Mouse (Mus musculus) midbrain, embryonic 11.5 days (tissue): ENCODE results near the gene Tnn. TPM values are rescaled to one million over a fixed set of nuclear protein-coding genes. Genes with fewer than 3 reads are reported as not detected.

Experiments
- ATAC-seq: fragments of 200-750 bp; cut with Nextera tagmentation; 2 replicates; pipeline ENCODE4 v1.8.0; 2017; ENCODE audit warnings: moderate TSS enrichment, moderate library complexity; ENCODE audit not compliant: low FRiP score
- DNase-seq: peaks from one replicate; pipeline ENCODE4 v3.0.0; 2015; ENCODE audit warnings: low spot score; ENCODE audit errors: missing footprints
- H3K27ac ChIP-seq: fragments of 300-500 bp; sonication (generic); 2 replicates; pipeline ENCODE4 v1.5.1; 2014; ENCODE audit warnings: low read depth, low read length
- H3K27me3 ChIP-seq: fragments of 300-500 bp; sonication (generic); 2 replicates; pipeline ENCODE4 v1.6.1; 2014; ENCODE audit warnings: mild to moderate bottlenecking, low read length, moderate library complexity, mixed read lengths; ENCODE audit not compliant: control insufficient read depth, insufficient read depth
- H3K36me3 ChIP-seq: fragments of 300-500 bp; sonication (generic); 2 replicates; pipeline ENCODE4 v1.6.1; 2014; ENCODE audit warnings: mild to moderate bottlenecking, low read length, moderate library complexity, mixed read lengths; ENCODE audit not compliant: control insufficient read depth, insufficient read depth
- H3K4me1 ChIP-seq: fragments of 300-500 bp; sonication (generic); 2 replicates; pipeline ENCODE4 v1.6.1; 2014; ENCODE audit warnings: low read length; ENCODE audit not compliant: control insufficient read depth, insufficient read depth
- H3K4me2 ChIP-seq: fragments of 300-500 bp; sonication (generic); 2 replicates; pipeline ENCODE4 v1.6.1; 2014; ENCODE audit warnings: mild to moderate bottlenecking, moderate library complexity
- H3K4me3 ChIP-seq: fragments of 300-500 bp; sonication (generic); 2 replicates; pipeline ENCODE4 v1.5.1; 2014; ENCODE audit warnings: low read depth, low read length
- H3K9ac ChIP-seq: fragments of 300-500 bp; sonication (generic); 2 replicates; pipeline ENCODE4 v1.6.1; 2014; ENCODE audit warnings: low read length
- H3K9me3 ChIP-seq: fragments of 300-500 bp; sonication (generic); 2 replicates; pipeline ENCODE4 v1.6.1; 2016; ENCODE audit warnings: low read length; ENCODE audit not compliant: control insufficient read depth
- WGBS: fragments of 180-500 bp; shearing (Covaris S2); extraction: QIAGEN DNeasy Blood & Tissue Kit; methylation state at CpG from one replicate; pipeline ENCODE4 v1.1.7; 2014; 5-methylcytosine and 5-hydroxymethylcytosine counted together
- polyA plus RNA-seq: library from polyadenylated mRNA; unstranded; fragments of >200 nt; fragmentation: Nextera tagmentation; extraction: Ambion mirVana; gene quantifications from 2 replicates; pipeline ENCODE4 v1.2.1, GENCODE M21; 2014

The Tnn gene
- polyA plus RNA-seq, 1 experiment from 2014 or later: not detected

GRCm38 (mm10) chr1:160061725-160062366, 91.5 kb downstream of the Tnn start:
- no peak overlapping the region for H3K4me2 ChIP-seq
- no peaks in the 10 kb centered on the region for H3K27me3 ChIP-seq
- H3K9me3 ChIP-seq: no peaks in the 10 kb centered on the region
- H3K9ac ChIP-seq: no peak overlapping the region
- H3K4me1 ChIP-seq: no peaks in the 10 kb centered on the region
- H3K27ac ChIP-seq: no peak overlapping the region
- DNase-seq: no peak
- 55% methylated on average over 3 of the region's 3 CpGs for WGBS
- no peak for ATAC-seq
- no peaks in the 10 kb centered on the region for H3K36me3 ChIP-seq
- no peak overlapping the region for H3K4me3 ChIP-seq

DNA sequence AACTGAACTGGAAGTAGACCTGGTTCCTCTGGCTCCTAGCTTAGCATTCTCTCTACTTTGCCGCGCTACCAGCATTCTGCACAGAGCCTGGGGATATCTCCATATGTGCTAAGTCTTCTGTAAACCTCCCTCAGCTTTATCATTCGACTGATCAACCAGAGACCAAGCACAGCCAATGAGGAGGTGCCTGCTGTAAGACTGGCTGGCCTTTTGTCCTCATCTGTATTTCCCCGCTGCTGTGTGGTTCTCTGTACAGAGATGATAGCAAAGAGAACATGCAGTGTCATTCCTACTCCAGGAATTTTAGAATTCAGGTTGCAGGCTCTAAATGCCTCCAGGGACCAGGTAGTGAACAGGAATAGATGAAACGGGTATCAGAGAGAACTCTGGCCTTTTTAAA, 92.1 kb downstream of the Tnn start:
- H3K27me3 ChIP-seq: no peaks in the 10 kb centered on the region
- no peaks in the 10 kb centered on the region for H3K9me3 ChIP-seq
- ATAC-seq: no peak
- H3K4me3 ChIP-seq: no peak overlapping the region
- WGBS: 90% methylated on average over 5 of the region's 5 CpGs
- H3K27ac ChIP-seq: no peak overlapping the region
- H3K36me3 ChIP-seq: no peaks in the 10 kb centered on the region
- no peak overlapping the region for H3K4me2 ChIP-seq
- no peak for DNase-seq
- no peak overlapping the region for H3K9ac ChIP-seq
- no peaks in the 10 kb centered on the region for H3K4me1 ChIP-seq

DNA sequence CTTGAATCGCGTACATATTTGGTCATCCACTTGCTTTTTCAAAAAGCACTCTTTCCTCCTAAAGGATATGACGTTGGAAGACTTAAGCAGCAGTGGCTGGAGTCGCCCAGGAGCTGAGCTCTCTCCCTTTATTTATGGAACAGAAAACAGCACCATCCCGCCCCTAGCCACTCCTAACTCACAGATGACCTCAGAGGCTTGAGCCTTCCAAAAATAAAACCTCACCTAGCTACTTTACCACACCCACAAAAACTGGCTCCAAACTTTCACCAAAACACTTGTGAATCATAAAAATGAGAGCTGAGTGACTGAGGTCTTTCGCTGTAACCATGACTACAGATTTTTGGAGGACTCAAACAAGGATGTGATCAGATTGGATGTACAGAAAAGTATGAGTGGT, 92.8 kb downstream of the Tnn start:
- DNase-seq (no peak), ATAC-seq (no peak)
- Histone ChIP-seq H3K4me2 (no peak overlapping the region), H3K4me3 (no peak overlapping the region), H3K36me3 (no peaks in the 10 kb centered on the region), H3K27ac (no peak overlapping the region), H3K27me3 (no peaks in the 10 kb centered on the region), H3K9me3 (no peaks in the 10 kb centered on the region), H3K9ac (no peak overlapping the region), H3K4me1 (no peaks in the 10 kb centered on the region)
- 85% methylated on average over 6 of the region's 6 CpGs for WGBS

- WGBS: 91% methylated on average over 1 of the region's 1 CpGs
Observed at GRCm38 (mm10) chr1:160059908-160060307, 93.5 kb downstream of the Tnn start.

GRCm38 (mm10) chr1:160057657-160058056, 95.7 kb downstream of the Tnn start:
- no peak for ATAC-seq
- DNase-seq: no peak
- H3K9ac ChIP-seq: no peak overlapping the region
- no peak overlapping the region for H3K4me2 ChIP-seq
- WGBS: 60% methylated on average over 3 of the region's 3 CpGs
- no peaks in the 10 kb centered on the region for H3K27me3 ChIP-seq
- H3K27ac ChIP-seq: no peak overlapping the region
- no peaks in the 10 kb centered on the region for H3K36me3 ChIP-seq
- H3K4me1 ChIP-seq: no peaks in the 10 kb centered on the region
- no peaks in the 10 kb centered on the region for H3K9me3 ChIP-seq
- no peak overlapping the region for H3K4me3 ChIP-seq

More at GRCm38 (mm10) chr1:160059908-160060307, 93.5 kb downstream of the Tnn start:
- Histone ChIP-seq H3K36me3 (no peaks in the 10 kb centered on the region), H3K4me1 (no peaks in the 10 kb centered on the region), H3K9ac (no peak overlapping the region), H3K27ac (no peak overlapping the region), H3K4me3 (no peak overlapping the region), H3K27me3 (no peaks in the 10 kb centered on the region), H3K9me3 (no peaks in the 10 kb centered on the region), H3K4me2 (no peak overlapping the region)
- DNase-seq: no peak
- no peak for ATAC-seq

DNA sequence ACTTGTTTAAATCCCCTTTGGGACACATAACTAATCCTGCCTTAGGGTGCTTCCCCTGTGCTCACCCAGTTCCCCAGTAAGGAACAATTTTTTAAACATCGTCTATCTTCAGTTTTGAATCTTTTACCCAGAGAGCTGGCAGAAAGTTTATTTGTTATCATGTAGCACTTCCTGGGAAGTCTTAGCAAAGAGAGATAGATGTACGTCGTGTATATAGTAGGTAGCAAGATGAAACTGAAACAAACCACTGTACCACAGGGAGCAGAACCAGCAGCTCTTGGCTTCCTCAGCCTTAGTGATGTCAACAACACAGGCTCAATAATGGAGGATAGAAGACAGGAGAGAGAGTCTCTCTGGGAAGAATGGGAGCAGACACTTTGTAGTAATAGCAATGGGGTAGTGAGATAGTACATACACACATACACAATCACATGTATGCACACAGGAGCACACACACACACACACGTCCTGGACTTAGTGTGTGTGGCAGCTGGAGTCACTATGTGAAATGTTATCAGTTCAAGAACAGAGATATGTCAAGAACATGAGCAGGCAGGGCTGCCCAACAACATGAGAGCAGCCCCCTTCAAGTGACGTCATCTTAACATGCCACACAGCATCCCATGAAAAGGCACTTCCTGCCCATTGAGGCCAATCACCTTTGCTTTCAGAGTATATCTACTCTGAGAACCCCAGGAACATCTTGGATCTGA, 98.9 kb downstream of the Tnn start:
- Histone ChIP-seq H3K9me3 (no peaks in the 10 kb centered on the region), H3K27ac (no peak overlapping the region), H3K4me2 (no peak overlapping the region), H3K36me3 (no peaks in the 10 kb centered on the region), H3K9ac (no peak overlapping the region), H3K4me1 (no peaks in the 10 kb centered on the region), H3K27me3 (no peaks in the 10 kb centered on the region), H3K4me3 (no peak overlapping the region)
- WGBS: 85% methylated on average over 5 of the region's 5 CpGs
- DNase-seq (no peak), ATAC-seq (no peak)

- Histone ChIP-seq H3K4me3 (no peak overlapping the region), H3K36me3 (no peaks in the 10 kb centered on the region), H3K27me3 (no peaks in the 10 kb centered on the region), H3K4me2 (no peak overlapping the region), H3K4me1 (no peaks in the 10 kb centered on the region), H3K9me3 (no peaks in the 10 kb centered on the region), H3K27ac (no peak overlapping the region), H3K9ac (no peak overlapping the region)
- ATAC-seq (no peak), DNase-seq (no peak)
- 84% methylated on average over 5 of the region's 5 CpGs for WGBS
Observed at GRCm38 (mm10) chr1:160053510-160054305, 99.7 kb downstream of the Tnn start.

GRCm38 (mm10) chr1:160052556-160053315, 100.6 kb downstream of the Tnn start:
- Histone ChIP-seq H3K36me3 (no peaks in the 10 kb centered on the region), H3K9ac (no peak overlapping the region), H3K27me3 (no peaks in the 10 kb centered on the region), H3K27ac (no peak overlapping the region), H3K4me3 (no peak overlapping the region), H3K4me2 (no peak overlapping the region), H3K4me1 (no peaks in the 10 kb centered on the region), H3K9me3 (no peaks in the 10 kb centered on the region)
- 91% methylated on average over 2 of the region's 2 CpGs for WGBS
- no peak for ATAC-seq
- DNase-seq: no peak
